Mouse (Mus musculus) inflammation-experienced regulatory T-cells, adult 16 weeks (primary cell): ENCODE results near the gene Selenom. TPM values are rescaled to one million over a fixed set of nuclear protein-coding genes. Genes with fewer than 3 reads are reported as not detected.

ENCODE experiments used
- polyA plus RNA-seq: library from polyadenylated mRNA; unstranded; fragments of 100-300 nt; shearing (Covaris generic); gene quantifications from one replicate; pipeline ENCODE4 v1.2.1, GENCODE M21; 2017

The Selenom gene
- 6.0 TPM for polyA plus RNA-seq

DNA sequence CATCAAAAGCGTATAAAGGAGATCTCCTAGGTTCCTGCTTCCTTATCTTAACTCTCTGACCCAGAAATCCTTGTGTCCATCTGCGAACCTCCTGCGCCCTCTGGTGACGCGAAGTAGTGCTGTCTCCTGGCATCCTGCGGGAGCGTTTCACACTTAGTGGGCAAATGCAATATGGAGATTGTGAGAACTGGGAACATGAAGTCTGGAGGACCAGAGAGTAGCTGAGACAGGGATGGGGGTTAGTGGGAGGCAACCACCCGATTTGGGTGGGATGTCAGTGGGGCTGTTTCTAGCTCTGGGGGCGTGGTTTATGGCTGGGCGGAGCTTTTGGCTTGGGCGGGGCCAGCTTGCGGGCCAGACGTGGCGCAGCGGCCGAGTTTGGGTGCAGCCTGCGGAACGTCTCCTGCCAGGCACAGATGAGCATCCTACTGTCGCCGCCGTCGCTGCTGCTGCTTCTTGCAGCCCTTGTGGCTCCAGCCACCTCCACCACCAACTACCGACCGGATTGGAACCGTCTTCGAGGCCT, at the start of gene Selenom:
TSS of gene Selenom (plus strand) at position 156 of the 526 bp plus-strand sequence.

DNA sequence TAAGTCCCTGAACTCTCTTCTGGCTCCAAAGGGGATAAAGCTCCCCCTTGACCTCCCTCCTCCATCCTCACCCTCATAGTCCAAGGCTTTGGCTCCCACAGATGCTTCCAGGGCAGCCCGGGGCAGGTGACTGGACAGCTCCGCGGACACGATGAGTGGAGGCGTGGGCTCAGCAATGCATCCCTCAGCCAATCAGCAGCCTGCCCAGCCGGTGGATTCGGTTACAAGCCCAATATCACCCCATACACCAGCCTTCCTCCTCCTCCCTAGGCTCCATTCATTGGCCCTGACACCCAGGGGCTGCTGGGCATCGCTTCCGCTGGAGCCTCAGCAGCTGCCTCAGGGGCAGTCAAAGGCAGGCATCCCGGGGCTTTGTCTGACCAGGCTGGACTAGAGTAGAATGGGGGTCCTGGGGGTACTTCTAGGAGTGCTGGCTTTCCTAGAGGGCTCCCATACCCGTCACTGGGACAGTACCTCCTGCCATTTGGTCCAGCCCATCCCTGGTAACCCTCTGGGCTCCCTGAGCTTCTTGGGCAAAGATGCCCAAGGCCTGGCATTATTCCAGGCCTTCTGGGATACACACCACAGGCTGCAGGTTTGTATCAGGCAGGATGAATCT, 26.4 kb upstream of the Selenom start, which contains the start of gene Pla2g3:
TSS of gene Pla2g3 (plus strand) at position 333 of the 619 bp plus-strand sequence.

DNA sequence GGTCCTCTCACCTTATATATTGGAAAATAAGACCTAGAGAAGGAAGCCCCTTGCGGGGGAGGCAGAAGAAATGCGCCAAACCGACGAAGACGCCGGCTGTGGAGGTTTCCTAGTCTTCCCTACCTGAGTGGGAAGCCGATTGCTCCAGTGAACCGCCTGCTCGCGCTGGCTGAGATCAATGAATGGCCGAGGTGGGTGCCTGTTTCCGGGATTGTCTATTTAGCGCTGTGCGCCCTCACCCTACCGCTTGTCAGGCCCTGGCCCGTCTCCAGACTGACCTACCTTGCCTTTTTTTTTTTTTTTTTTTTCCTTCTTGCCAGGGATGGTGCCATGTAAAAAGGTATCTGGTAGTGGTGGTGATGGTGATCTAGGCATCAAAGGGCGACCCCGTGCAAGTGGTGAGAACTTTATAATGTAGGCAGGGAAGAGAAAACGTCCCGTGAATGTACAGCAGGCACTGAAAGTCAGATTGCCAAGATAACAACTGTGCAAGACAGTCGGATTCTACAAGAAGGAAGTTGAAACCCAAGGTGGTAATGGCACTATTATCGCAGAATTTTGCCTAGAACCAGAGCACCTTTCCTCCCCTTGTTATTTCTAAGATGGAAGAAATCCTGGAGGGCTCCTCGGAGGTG, 26.1 kb downstream of the Selenom start, which contains the start of gene Smtn:
TSS of gene Smtn (minus strand) at position 162 of the 635 bp plus-strand sequence.

Other genes starting within 250 kb of the Selenom start
- 194 TPM for gene Drg1, start 248.3 kb upstream of the Selenom start, polyA plus RNA-seq
- 18.0 TPM for gene Patz1, start 225.8 kb upstream of the Selenom start, polyA plus RNA-seq
- gene Pik3ip1, start 184.3 kb upstream of the Selenom start, polyA plus RNA-seq, result 121 TPM
- 116 TPM for gene Limk2, start 105.5 kb upstream of the Selenom start, polyA plus RNA-seq
- gene Rnf185, start 62.3 kb upstream of the Selenom start, polyA plus RNA-seq, result 34.0 TPM
- 0.26 TPM for gene Pla2g3, start 26.4 kb upstream of the Selenom start, polyA plus RNA-seq
- gene Inpp5j, start 9.9 kb upstream of the Selenom start, polyA plus RNA-seq, result not detected
- 2.7 TPM for gene Smtn, start 25.9 kb downstream of the Selenom start, polyA plus RNA-seq
- 11.8 TPM for gene Morc2a, start 134.5 kb downstream of the Selenom start, polyA plus RNA-seq